Mouse (Mus musculus): Measurements from ENCODE around the gene Gm8994. TPM values are rescaled to one million over a fixed set of nuclear protein-coding genes. Genes with fewer than 3 reads are reported as not detected.

Gm8994 gene
- polyA plus RNA-seq, 1 experiment = not detected

DNA sequence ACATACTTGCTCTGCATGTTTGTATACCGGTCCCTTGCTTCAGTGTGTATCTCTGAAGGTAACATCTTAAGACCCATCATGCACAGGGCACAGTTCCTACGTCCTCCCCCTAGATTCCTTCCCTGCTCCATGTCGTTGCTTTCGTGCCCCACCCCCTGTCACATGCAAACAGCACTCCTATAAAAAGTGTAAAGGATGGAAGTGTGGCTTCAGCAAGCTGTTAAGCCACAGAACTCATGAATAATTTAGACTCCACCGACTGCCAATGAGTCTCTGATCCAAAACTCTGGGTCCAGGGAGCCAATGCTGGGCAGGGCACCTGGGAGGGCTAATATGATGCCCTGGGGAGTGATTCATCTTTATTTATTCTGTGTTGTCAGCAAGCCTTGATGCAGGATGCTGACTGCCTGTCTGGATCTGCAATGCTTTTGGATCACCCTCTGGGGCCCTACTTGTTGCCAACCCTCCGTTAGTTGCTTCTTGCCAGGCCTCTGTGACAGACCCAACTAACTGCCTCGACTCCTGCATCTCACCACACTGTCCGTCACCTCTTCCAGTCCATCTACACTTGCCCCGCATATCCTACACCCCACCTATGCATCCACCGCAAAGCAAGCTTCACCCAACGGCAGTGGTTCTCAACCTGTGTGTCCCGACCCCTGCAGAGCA is 37.2 kb downstream of the Gm8994 start:
- 73% methylated on average over 12 of the region's 12 CpGs for WGBS
- no peak overlapping the region for H3K27ac ChIP-seq (ENCODE audit: control insufficient read depth, insufficient read depth, low read depth, low read length, poor library complexity)
- H3K4me3 ChIP-seq (replicated peaks; ENCODE audit: control insufficient read depth, low read depth, low read length) = no peak overlapping the region
- TF ChIP-seq CTCF (IDR thresholded peaks at IDR 0.05; ENCODE audit: control insufficient read depth, insufficient read depth, low read length) (no peak), POLR2A (IDR thresholded peaks at IDR 0.05; ENCODE audit: borderline replicate concordance, control insufficient read depth, low read depth, low read length) (no peak)
- H3K4me1 ChIP-seq (ENCODE audit: control insufficient read depth, insufficient read depth, low read length) = no peaks in the 10 kb centered on the region

DNA sequence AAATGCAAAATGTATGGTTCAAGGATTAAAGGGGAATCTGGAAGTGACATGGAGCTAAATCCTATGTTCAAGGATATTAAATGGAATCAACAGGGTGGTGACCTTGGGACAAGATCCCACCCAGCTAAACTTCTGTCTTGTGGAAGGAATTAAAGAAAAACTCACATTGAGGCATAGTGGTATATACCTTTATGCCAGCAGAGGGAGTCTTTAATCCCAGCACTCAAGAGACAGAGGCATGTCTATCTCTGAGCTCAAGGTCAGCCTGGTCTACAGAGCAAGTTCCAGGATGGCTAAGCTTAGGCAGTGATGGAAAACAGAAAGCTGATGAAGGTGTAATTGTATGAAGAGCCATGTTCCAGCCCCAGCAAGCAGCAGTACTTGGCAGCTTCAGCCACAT is 48.8 kb downstream of the Gm8994 start:
- Histone ChIP-seq H3K4me1 (ENCODE audit: control insufficient read depth, insufficient read depth, low read length) (no peaks in the 10 kb centered on the region), H3K4me3 (replicated peaks; ENCODE audit: control insufficient read depth, low read depth, low read length) (no peak overlapping the region), H3K27ac (ENCODE audit: control insufficient read depth, insufficient read depth, low read depth, low read length, poor library complexity) (no peak overlapping the region)
- no peak for TF ChIP-seq POLR2A (IDR thresholded peaks at IDR 0.05; ENCODE audit: borderline replicate concordance, control insufficient read depth, low read depth, low read length)
- TF ChIP-seq CTCF (IDR thresholded peaks at IDR 0.05; ENCODE audit: control insufficient read depth, insufficient read depth, low read length) = no peak

Other genes with a start within 250 kb of the Gm8994 start
- 0.10 TPM in 1 of 2 replicates, not detected in the other for gene Grin2b, start 154.0 kb upstream of the Gm8994 start, polyA plus RNA-seq (2011; ENCODE audit: insufficient read depth, insufficient read length, low replicate concordance, missing spikeins)
- not detected in 2 replicates for gene E330021D16Rik, start 88.0 kb downstream of the Gm8994 start, polyA plus RNA-seq (2011; ENCODE audit: insufficient read depth, insufficient read length, low replicate concordance, missing spikeins)
- gene Atf7ip, start 178.6 kb downstream of the Gm8994 start, polyA plus RNA-seq (2011; ENCODE audit: insufficient read depth, insufficient read length, low replicate concordance, missing spikeins) = 39.2 and 53.1 TPM in 2 replicates

All from bone marrow, adult 2 months (tissue).